ENCODE assay signal across 8 mouse cellular contexts in the genomic region with DNA sequence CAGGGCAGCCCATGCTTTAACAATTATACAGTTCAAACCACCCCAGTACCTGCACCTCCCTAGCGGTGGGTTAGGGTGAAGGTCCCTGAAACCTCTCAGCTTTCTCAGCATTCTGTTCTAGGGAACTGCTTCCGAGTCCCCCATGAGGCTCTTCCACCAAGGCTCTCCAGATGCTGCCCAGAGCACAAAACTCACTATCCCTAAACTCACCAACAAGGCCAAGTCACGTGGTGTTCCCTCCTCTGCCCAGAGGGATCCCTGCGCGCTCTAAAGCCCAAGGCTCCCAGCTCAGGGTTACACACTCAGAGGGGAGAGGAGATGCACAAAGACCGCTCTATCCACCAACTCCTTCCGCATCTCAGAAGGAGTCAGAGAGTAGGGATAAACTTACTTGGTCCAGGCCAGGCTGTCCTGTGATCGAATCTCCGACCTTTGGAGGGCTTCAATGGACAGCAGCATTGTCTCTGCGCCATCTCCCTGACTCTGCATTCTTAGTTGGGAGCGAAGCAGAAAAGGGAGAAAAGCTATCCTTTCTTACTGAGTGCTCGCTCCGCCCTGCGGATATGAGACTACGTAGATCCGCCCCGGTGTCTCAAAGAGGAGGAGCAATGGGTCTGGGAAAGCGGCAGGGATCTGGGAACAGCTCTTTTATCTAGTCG.
DNase-seq lines count a peak whose midpoint lies in the region; ATAC-seq and TF ChIP-seq lines count a peak whose summit lies in the region.

No protein-coding gene starts in this region.

- no peak for TF ChIP-seq POLR2A in small intestine, adult 2 months (IDR thresholded peaks at IDR 0.05; ENCODE audit: low read depth, low read length)

- TF ChIP-seq CTCF in intestine, postnatal 0 days (IDR thresholded peaks at IDR 0.05; ENCODE audit: low read depth): no peak; the same call in 1 of the 2 replicates
- no peak for TF ChIP-seq CTCF in small intestine, adult 2 months (IDR thresholded peaks at IDR 0.05; ENCODE audit: extremely low read depth, insufficient read length, insufficient replicate concordance, low read depth, low read length)

- H3K9ac ChIP-seq in embryonic facial prominence, embryonic 11.5 days (replicated peaks; ENCODE audit: low read length): peak overlapping the region; percentile 70
- peak overlapping the region; percentile 46 for H3K9ac ChIP-seq in intestine, postnatal 0 days (ENCODE audit: low read depth, low read length)

- H3K9me3 ChIP-seq in embryonic facial prominence, embryonic 11.5 days (replicated peaks; ENCODE audit: control insufficient read depth, low read length): no peaks in the 10 kb centered on the region
- H3K9me3 ChIP-seq in intestine, postnatal 0 days (ENCODE audit: control insufficient read depth): no peaks in the 10 kb centered on the region
- H3K9me3 ChIP-seq in midbrain, embryonic 10.5 days (replicated peaks): no peaks in the 10 kb centered on the region

- H3K4me1 ChIP-seq in embryonic facial prominence, embryonic 11.5 days (ENCODE audit: control insufficient read depth, insufficient read depth, low read length): no peaks in the 10 kb centered on the region
- H3K4me1 ChIP-seq in intestine, postnatal 0 days (replicated peaks; ENCODE audit: control insufficient read depth, insufficient read depth, low read length): no peaks in the 10 kb centered on the region
- H3K4me1 ChIP-seq in midbrain, embryonic 10.5 days: peaks cover 4% of the 10 kb centered on the region
- H3K4me1 ChIP-seq in small intestine, adult 2 months (ENCODE audit: control insufficient read depth, insufficient read depth, insufficient read length, low read length): peaks cover 3% of the 10 kb centered on the region; the same call in 1 of the 2 replicates

- intact Hi-C loops in left cerebral cortex, postnatal 4 days (cut with DNase I): no loop called here

- WGBS in embryonic facial prominence, embryonic 11.5 days: 7% methylated on average over 19 of the region's 19 CpGs
- WGBS in intestine, postnatal 0 days: 12% methylated on average over 19 of the region's 19 CpGs
- 13% methylated on average over 19 of the region's 19 CpGs for WGBS in midbrain, embryonic 10.5 days
- WGBS in small intestine, adult 2 months: 5% methylated on average over 19 of the region's 19 CpGs

- no peaks in the 10 kb centered on the region for H3K27me3 ChIP-seq in embryonic facial prominence, embryonic 11.5 days (ENCODE audit: control insufficient read depth, insufficient read depth, low read length)
- H3K27me3 ChIP-seq in intestine, postnatal 0 days (replicated peaks; ENCODE audit: control insufficient read depth, insufficient read depth, low read length): no peaks in the 10 kb centered on the region
- no peaks in the 10 kb centered on the region for H3K27me3 ChIP-seq in midbrain, embryonic 10.5 days (ENCODE audit: low read depth, poor library complexity, severe bottlenecking)
- no peaks in the 10 kb centered on the region for H3K27me3 ChIP-seq in small intestine, adult 2 months (ENCODE audit: control insufficient read depth, insufficient read depth, low read length)

- peak; percentile 93 for ATAC-seq in embryonic facial prominence, embryonic 11.5 days (replicated peaks; ENCODE audit: insufficient number of reproducible peaks, low FRiP score, low TSS enrichment, low read depth)
- peak; percentile 78 for ATAC-seq in intestine, postnatal 0 days

- H3K4me2 ChIP-seq in embryonic facial prominence, embryonic 11.5 days (ENCODE audit: low read depth, low read length): peak overlapping the region; percentile 21
- peak overlapping the region; percentile 63 for H3K4me2 ChIP-seq in intestine, postnatal 0 days (replicated peaks; ENCODE audit: low read depth)

- peak overlapping the region; percentile 80 for H3K27ac ChIP-seq in embryonic facial prominence, embryonic 11.5 days (replicated peaks; ENCODE audit: low read depth, low read length)
- H3K27ac ChIP-seq in intestine, postnatal 0 days (ENCODE audit: low read depth, low read length): peak overlapping the region; percentile 81
- H3K27ac ChIP-seq in midbrain, embryonic 10.5 days (replicated peaks): peak overlapping the region; percentile 90
- peak overlapping the region; percentile 81 for H3K27ac ChIP-seq in small intestine, adult 2 months (ENCODE audit: insufficient read depth, low read depth, low read length)

- peak overlapping the region; percentile 52 for H3K4me3 ChIP-seq in embryonic facial prominence, embryonic 11.5 days (ENCODE audit: low read depth, low read length)
- H3K4me3 ChIP-seq in intestine, postnatal 0 days (ENCODE audit: low read depth, low read length): peak overlapping the region; percentile 49
- H3K4me3 ChIP-seq in midbrain, embryonic 10.5 days: peak overlapping the region; percentile 58
- H3K4me3 ChIP-seq in small intestine, adult 2 months (ENCODE audit: low read depth, low read length): peak overlapping the region; percentile 79

- peak; percentile 65 for DNase-seq in 3134 (ENCODE audit: extremely low read depth, insufficient read length, low spot score)
- DNase-seq in adrenal gland, postnatal 10 days: peak; percentile 72
- DNase-seq in embryonic facial prominence, embryonic 11.5 days (ENCODE audit: low spot score): peak; percentile 79
- DNase-seq in heart, adult 11 months: peak; percentile 97
- peak; percentile 46 for DNase-seq in left cerebral cortex, postnatal 4 days
- DNase-seq in midbrain, embryonic 10.5 days (ENCODE audit: low spot score): peak; percentile 64

- H3K36me3 ChIP-seq in embryonic facial prominence, embryonic 11.5 days (replicated peaks; ENCODE audit: control insufficient read depth, insufficient read depth, low read depth, low read length): no peaks in the 10 kb centered on the region
- H3K36me3 ChIP-seq in intestine, postnatal 0 days (ENCODE audit: control insufficient read depth, insufficient read depth): no peaks in the 10 kb centered on the region
- peaks cover 3% of the 10 kb centered on the region for H3K36me3 ChIP-seq in midbrain, embryonic 10.5 days
- H3K36me3 ChIP-seq in small intestine, adult 2 months (ENCODE audit: control insufficient read depth, insufficient read depth, low read length): no peaks in the 10 kb centered on the region

Comparison
In these comparisons a context has a peak if more than half of its experiments do, and no peak if none do; other contexts are left out.
1. Peak in every context shown above with its lines: DNase-seq, ATAC-seq, H3K4me3 ChIP-seq and H3K27ac ChIP-seq.
2. DNase-seq: peak in every context shown above with its lines; median percentile 97 in heart, adult 11 months; 79 in embryonic facial prominence, embryonic 11.5 days; 72 in adrenal gland, postnatal 10 days; 65 in 3134; 64 in midbrain, embryonic 10.5 days; 46 in left cerebral cortex, postnatal 4 days.